Mouse (Mus musculus) cerebellum, adult 2 months (tissue): ENCODE measurements around the gene Urad. TPM values are rescaled to one million over a fixed set of nuclear protein-coding genes. Genes with fewer than 3 reads are reported as not detected.

ENCODE experiments used
- DNase-seq, 2 experiments: peaks; one replicate each; pipeline ENCODE4 v3.0.0; 2021
- H3K27ac ChIP-seq: fragments of 200-500 bp; 2 replicates; pipeline ENCODE4 v1.5.1; 2012; ENCODE audit warnings: low read length, control low read depth, inconsistent platforms; ENCODE audit not compliant: insufficient read depth
- H3K27me3 ChIP-seq: fragments of 200-500 bp; 2 replicates; pipeline ENCODE4 v1.6.1; 2012; ENCODE audit warnings: inconsistent platforms, mild to moderate bottlenecking, low read length, moderate library complexity; ENCODE audit not compliant: control insufficient read depth, insufficient read depth
- H3K4me1 ChIP-seq: fragments of 200-500 bp; 2 replicates; pipeline ENCODE4 v1.6.1; 2011; ENCODE audit warnings: low read length; ENCODE audit not compliant: control insufficient read depth, insufficient read depth
- H3K4me3 ChIP-seq: fragments of 200-500 bp; replicated peaks from 2 replicates; pipeline ENCODE3; 2011; ENCODE audit warnings: mild to moderate bottlenecking, low read depth, low read length, control low read depth; ENCODE audit not compliant: insufficient read depth
- CTCF ChIP-seq: fragments of 200-500 bp; IDR thresholded peaks from 2 replicates; pipeline ENCODE4 v1.5.1; 2011; ENCODE audit warnings: low read depth, mild to moderate bottlenecking, control low read depth, low read length, moderate library complexity, borderline replicate concordance; ENCODE audit not compliant: insufficient read depth
- POLR2A ChIP-seq: fragments of 200-500 bp; IDR thresholded peaks from 2 replicates; pipeline ENCODE4 v1.6.1; 2011; ENCODE audit warnings: low read length, control low read depth, borderline replicate concordance; ENCODE audit not compliant: insufficient read depth
- WGBS: fragments of 180-500 bp; shearing (Covaris S2); methylation state at CpG from one replicate; pipeline ENCODE4 v1.1.7; 2018; 5-methylcytosine and 5-hydroxymethylcytosine counted together
- polyA plus RNA-seq: library from polyadenylated mRNA; depleted of rRNA; stranded (reverse); fragments of >200 nt; gene quantifications from 2 replicates; pipeline ENCODE4 v1.2.3, GENCODE M21; 2012

Urad gene
- polyA plus RNA-seq, 1 experiment = not detected

DNA sequence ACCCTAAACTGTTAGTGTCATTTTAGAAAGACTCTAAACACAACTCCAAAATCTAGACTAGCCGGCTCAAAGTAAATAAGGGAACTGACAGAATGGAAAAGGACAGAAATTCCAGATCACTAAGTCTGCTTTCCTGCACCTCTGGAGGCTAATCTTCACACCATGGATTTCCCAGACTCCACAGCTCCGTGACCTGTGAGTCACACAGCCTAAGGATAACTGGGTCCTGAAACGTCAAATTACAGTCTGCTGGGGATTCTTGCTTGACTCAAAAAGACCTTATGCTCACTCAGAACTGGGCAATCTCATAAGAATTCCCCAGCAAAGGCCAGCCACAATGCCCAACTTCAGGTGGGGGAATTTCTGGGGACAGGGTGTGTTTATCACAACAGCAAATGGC, 33.5 kb upstream of the Urad start:
- H3K27ac ChIP-seq = no peak overlapping the region
- no peak for TF ChIP-seq POLR2A
- TF ChIP-seq CTCF = no peak

DNA sequence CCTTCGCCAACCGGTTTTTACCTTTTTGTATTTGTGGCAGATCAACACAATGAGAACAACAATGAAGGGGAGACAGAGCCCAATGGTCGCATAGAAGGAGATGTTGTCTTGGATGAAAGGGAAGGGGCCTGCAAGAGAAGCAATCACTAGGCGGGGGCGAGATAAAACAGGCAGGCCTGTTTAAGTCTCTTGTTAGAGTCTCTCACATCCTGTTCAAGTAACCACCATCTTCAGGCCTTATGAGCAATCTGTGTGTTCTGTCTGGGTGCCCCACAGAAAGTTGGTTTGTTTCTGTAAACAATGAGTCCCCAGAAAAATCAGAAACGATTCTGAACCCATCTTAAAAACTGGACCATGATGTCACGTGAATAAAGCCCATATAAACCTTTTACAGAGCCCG, 32.7 kb upstream of the Urad start:
- DNase-seq = no peak
- Histone ChIP-seq H3K4me3 (no peak overlapping the region), H3K27me3 (no peaks in the 10 kb centered on the region), H3K4me1 (no peaks in the 10 kb centered on the region), H3K27ac (no peak overlapping the region)
- no peak for TF ChIP-seq POLR2A
- no peak for TF ChIP-seq CTCF
- 77% methylated on average over 8 of the region's 8 CpGs for WGBS

More for the DNA sequence above, 33.5 kb upstream of the Urad start:
- WGBS = 86% methylated on average over 3 of the region's 3 CpGs
- no peak for DNase-seq
- Histone ChIP-seq H3K27me3 (no peaks in the 10 kb centered on the region), H3K4me3 (no peak overlapping the region), H3K4me1 (no peaks in the 10 kb centered on the region)

DNA sequence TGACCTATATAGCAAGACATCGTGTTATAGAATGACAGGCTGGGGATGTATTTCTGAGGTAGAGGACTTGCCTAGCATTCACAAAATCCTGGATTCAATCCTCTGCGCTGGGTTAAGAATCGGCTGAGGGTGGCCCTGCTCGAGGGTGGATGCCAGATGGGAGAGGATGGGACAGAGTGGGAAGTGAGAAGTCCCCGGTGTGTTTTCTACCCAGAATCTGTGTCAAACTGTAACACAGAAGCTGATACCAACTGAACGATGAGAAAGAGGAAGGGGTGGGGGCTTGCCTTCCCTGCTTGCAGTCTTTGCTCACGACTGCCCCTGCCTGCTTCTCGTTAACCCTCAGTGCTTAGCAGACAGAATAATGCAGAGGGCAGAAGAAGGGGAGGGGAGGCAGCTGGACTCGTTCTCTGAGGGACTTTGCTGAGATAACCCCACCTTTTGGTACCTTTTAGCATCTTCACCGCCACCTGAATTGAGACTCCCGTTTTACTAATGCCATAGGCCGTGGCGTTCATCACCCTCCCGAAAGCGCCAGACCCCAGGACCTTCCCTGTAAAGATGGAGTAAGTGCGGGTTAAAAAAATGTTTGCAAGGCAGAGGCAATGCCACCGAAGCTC, 32.0 kb upstream of the Urad start:
- Histone ChIP-seq H3K4me3 (no peak overlapping the region), H3K27me3 (no peaks in the 10 kb centered on the region), H3K27ac (no peak overlapping the region), H3K4me1 (no peaks in the 10 kb centered on the region)
- no peak for DNase-seq
- TF ChIP-seq POLR2A = no peak
- TF ChIP-seq CTCF = no peak
- 65% methylated on average over 17 of the region's 17 CpGs for WGBS

DNA sequence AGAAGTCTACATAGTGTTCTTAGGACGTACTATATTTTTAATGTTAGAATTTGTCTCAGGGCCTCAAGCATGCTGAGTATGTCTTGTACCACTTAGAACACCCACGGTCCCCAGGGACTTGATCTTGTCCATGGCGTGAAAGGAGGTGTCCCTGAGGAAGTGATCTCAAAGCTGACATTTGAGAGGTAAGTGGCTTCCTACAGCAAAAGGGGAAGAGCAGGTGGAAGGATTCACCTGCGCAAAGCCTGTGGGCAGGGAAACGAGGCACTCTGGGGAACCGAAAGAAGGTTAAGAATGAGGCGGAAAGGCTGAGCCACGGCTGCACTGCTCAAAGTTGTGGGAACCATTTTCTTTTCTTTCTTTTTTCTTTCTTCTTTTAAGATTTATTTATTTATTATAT, 29.7 kb upstream of the Urad start:
- Histone ChIP-seq H3K27ac (no peak overlapping the region), H3K27me3 (no peaks in the 10 kb centered on the region), H3K4me1 (no peaks in the 10 kb centered on the region), H3K4me3 (no peak overlapping the region)
- DNase-seq = no peak
- WGBS = 92% methylated on average over 8 of the region's 8 CpGs
- TF ChIP-seq CTCF (no peak), POLR2A (no peak)

- Histone ChIP-seq H3K27ac (no peak overlapping the region), H3K4me3 (no peak overlapping the region), H3K4me1 (no peaks in the 10 kb centered on the region), H3K27me3 (no peaks in the 10 kb centered on the region)
- no peak for DNase-seq
- TF ChIP-seq POLR2A (no peak), CTCF (no peak)
- 81% methylated on average over 1 of the region's 1 CpGs for WGBS
Observed at GRCm38 (mm10) chr5:147345981-147346380, 23.7 kb upstream of the Urad start.

DNA sequence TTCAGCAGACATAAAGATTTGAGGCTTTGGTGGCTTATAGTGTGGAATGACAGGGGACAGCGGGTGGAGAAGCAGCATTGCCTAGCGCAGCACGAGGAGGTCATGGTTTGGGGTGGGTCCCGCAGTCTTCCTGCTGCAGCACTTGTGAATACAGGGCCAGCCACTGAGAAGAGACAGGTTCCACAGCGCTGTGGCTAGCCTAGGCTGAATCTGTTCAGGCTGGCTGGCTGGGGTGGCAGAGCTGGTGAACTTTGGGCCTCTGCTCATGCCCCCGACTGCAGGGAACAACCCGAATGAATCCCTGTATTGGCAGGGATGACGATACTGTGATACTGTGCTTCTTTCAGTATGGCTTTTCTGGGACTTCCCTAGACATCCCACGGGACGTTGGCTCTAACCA, 21.7 kb upstream of the Urad start:
- Histone ChIP-seq H3K27me3 (no peaks in the 10 kb centered on the region), H3K4me3 (no peak overlapping the region), H3K27ac (no peak overlapping the region), H3K4me1 (no peaks in the 10 kb centered on the region)
- TF ChIP-seq CTCF (no peak), POLR2A (no peak)
- WGBS = 85% methylated on average over 10 of the region's 10 CpGs
- DNase-seq = no peak

GRCm38 (mm10) chr5:147342901-147343300, 20.7 kb upstream of the Urad start:
- 92% methylated on average over 6 of the region's 6 CpGs for WGBS
- no peak for DNase-seq
- H3K27me3 ChIP-seq = no peaks in the 10 kb centered on the region
- H3K4me1 ChIP-seq = no peaks in the 10 kb centered on the region
- no peak overlapping the region for H3K4me3 ChIP-seq
- no peak overlapping the region for H3K27ac ChIP-seq
- no peak for TF ChIP-seq CTCF
- no peak for TF ChIP-seq POLR2A

GRCm38 (mm10) chr5:147340741-147341414, 18.6 kb upstream of the Urad start:
- DNase-seq = no peak
- Histone ChIP-seq H3K27me3 (no peaks in the 10 kb centered on the region), H3K4me3 (no peak overlapping the region), H3K4me1 (no peaks in the 10 kb centered on the region), H3K27ac (no peak overlapping the region)
- 75% methylated on average over 13 of the region's 13 CpGs for WGBS
- no peak for TF ChIP-seq POLR2A
- TF ChIP-seq CTCF = no peak
